Comparison of ENCODE assay signal across 20 mouse cellular contexts in the genomic region with DNA sequence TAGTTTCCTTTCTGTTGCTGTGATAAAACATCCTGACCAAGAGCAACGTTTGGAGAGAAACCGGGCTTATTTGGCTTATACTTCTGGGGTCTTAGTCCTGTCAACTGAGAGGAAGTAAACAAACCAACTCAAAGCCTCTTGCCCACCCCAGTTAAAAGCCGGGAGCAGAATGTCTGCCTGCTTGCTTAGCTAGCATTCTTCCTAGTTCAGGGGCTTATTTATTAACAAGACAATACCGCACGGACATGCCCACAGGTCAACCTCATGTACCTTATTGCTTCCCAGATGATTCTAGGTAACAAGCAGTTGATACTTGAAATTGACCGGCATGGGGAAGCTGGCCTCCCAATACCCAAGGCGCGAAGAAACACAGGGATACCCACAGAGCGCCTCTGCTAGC. TPM values are rescaled to one million over a fixed set of nuclear protein-coding genes. Genes with fewer than 3 reads are reported as not detected.
DNase-seq lines count a peak whose midpoint lies in the region; ATAC-seq and TF ChIP-seq lines count a peak whose summit lies in the region.
"Had no signal": no experiment of that assay in that cellular context is flagged by ENCODE, and none has a peak within 500 bp of the region (broad histone marks: within the 10 kb centered on the region; RNA-seq: fewer than 3 reads in every experiment).

No protein-coding gene starts in this region.

- no peak overlapping the region for H3K9ac ChIP-seq in heart, embryonic 13.5 days
- no peak overlapping the region for H3K9ac ChIP-seq in kidney, embryonic 14.5 days (ENCODE audit: low read depth, low read length)
- H3K9ac ChIP-seq in kidney, embryonic 16.5 days (replicated peaks; ENCODE audit: low read length), result no peak overlapping the region
- H3K9ac ChIP-seq: limb, embryonic 12.5 days; liver, embryonic 15.5 days had no signal

- no peak for TF ChIP-seq CTCF in E14TG2a.4 (conservative IDR thresholded peaks at IDR 0.05; ENCODE audit: low read length)

- peaks cover 91% of the 10 kb centered on the region for H3K27me3 ChIP-seq in heart, embryonic 13.5 days (replicated peaks)
- peaks cover 42% of the 10 kb centered on the region for H3K27me3 ChIP-seq in kidney, embryonic 14.5 days (ENCODE audit: control insufficient read depth, insufficient read depth, low read length)
- peaks cover 57% of the 10 kb centered on the region for H3K27me3 ChIP-seq in kidney, embryonic 16.5 days (ENCODE audit: insufficient read depth, low read length)
- H3K27me3 ChIP-seq in E14TG2a.4 (ENCODE audit: insufficient read depth, low read length), result no peaks in the 10 kb centered on the region
- peaks cover 91% of the 10 kb centered on the region for H3K27me3 ChIP-seq in embryonic facial prominence, embryonic 10.5 days (replicated peaks; ENCODE audit: low read depth, poor library complexity, severe bottlenecking)

- DNase-seq in heart, postnatal 4 days, result no peak
- DNase-seq in embryonic facial prominence, embryonic 10.5 days (ENCODE audit: low spot score), result no peak
- DNase-seq in cerebellum, postnatal 4 days (ENCODE audit: low spot score in 2 of 2), result no peak
- DNase-seq in embryo, embryonic 9.5 days (ENCODE audit: extremely low spot score), result no peak
- DNase-seq: cerebellum, adult 11 months; lung, postnatal 14 days; right cerebral cortex, postnatal 4 days; thymus, postnatal 36 days had no signal

- no peak for ATAC-seq in heart, embryonic 13.5 days (ENCODE audit: extremely low read depth, insufficient number of reproducible peaks, low FRiP score, low TSS enrichment)
- no peak for ATAC-seq in kidney, embryonic 14.5 days (ENCODE audit: low FRiP score, low TSS enrichment)
- no peak for ATAC-seq in kidney, embryonic 16.5 days (ENCODE audit: low FRiP score, low TSS enrichment)

- WGBS in heart, embryonic 13.5 days, result 31% methylated on average over 9 of the region's 9 CpGs
- 40% methylated on average over 9 of the region's 9 CpGs for WGBS in kidney, embryonic 14.5 days
- 33% methylated on average over 9 of the region's 9 CpGs for WGBS in kidney, embryonic 16.5 days
- 34% methylated on average over 9 of the region's 9 CpGs for WGBS in embryonic facial prominence, embryonic 10.5 days

- 0 out of 2 replicates have a peak overlapping the region, but pooled peaks have one; percentile 42 for H3K4me3 ChIP-seq in heart, embryonic 13.5 days
- H3K4me3 ChIP-seq in kidney, embryonic 14.5 days (ENCODE audit: low read length), result 0 out of 2 replicates have a peak overlapping the region, but pooled peaks have one; percentile 22
- no peak overlapping the region; the same call in 1 of the 2 replicates for H3K4me3 ChIP-seq in kidney, embryonic 16.5 days (ENCODE audit: low read length)
- H3K4me3 ChIP-seq in E14TG2a.4 (replicated peaks; ENCODE audit: low read length), result peak overlapping the region; percentile 78
- peak overlapping the region; percentile 50 for H3K4me3 ChIP-seq in embryonic facial prominence, embryonic 10.5 days
- H3K4me3 ChIP-seq: left cerebral cortex, adult 2 months; liver, embryonic 15.5 days had no signal

- H3K4me2 ChIP-seq in heart, embryonic 13.5 days, result peak overlapping the region; percentile 63; the same call in 1 of the 2 replicates
- no peak overlapping the region; the same call in 1 of the 2 replicates for H3K4me2 ChIP-seq in kidney, embryonic 14.5 days (replicated peaks; ENCODE audit: low read depth, low read length)
- no peak overlapping the region; the same call in 1 of the 2 replicates for H3K4me2 ChIP-seq in kidney, embryonic 16.5 days (replicated peaks; ENCODE audit: low read depth, low read length)
- H3K4me2 ChIP-seq: liver, embryonic 15.5 days had no signal

- no peaks in the 10 kb centered on the region for H3K36me3 ChIP-seq in heart, embryonic 13.5 days
- no peaks in the 10 kb centered on the region for H3K36me3 ChIP-seq in kidney, embryonic 14.5 days (ENCODE audit: control insufficient read depth, insufficient read depth, low read length)
- H3K36me3 ChIP-seq in kidney, embryonic 16.5 days (ENCODE audit: insufficient read depth, low read length), result no peaks in the 10 kb centered on the region
- H3K36me3 ChIP-seq in E14TG2a.4 (ENCODE audit: insufficient read depth, low read length), result peaks cover 52% of the 10 kb centered on the region
- H3K36me3 ChIP-seq in embryonic facial prominence, embryonic 10.5 days (replicated peaks), result no peaks in the 10 kb centered on the region
- H3K36me3 ChIP-seq: limb, embryonic 12.5 days; liver, embryonic 15.5 days; neural tube, embryonic 12.5 days had no signal

- H3K9me3 ChIP-seq in heart, embryonic 13.5 days, result peaks cover 12% of the 10 kb centered on the region
- no peaks in the 10 kb centered on the region for H3K9me3 ChIP-seq in kidney, embryonic 14.5 days (ENCODE audit: control insufficient read depth, low read length)
- peaks cover 3% of the 10 kb centered on the region; the same call in 1 of the 2 replicates for H3K9me3 ChIP-seq in kidney, embryonic 16.5 days (ENCODE audit: low read length)
- no peaks in the 10 kb centered on the region for H3K9me3 ChIP-seq in E14TG2a.4 (ENCODE audit: low read length)
- peaks cover 3% of the 10 kb centered on the region for H3K9me3 ChIP-seq in embryonic facial prominence, embryonic 10.5 days
- H3K9me3 ChIP-seq: liver, embryonic 15.5 days; neural tube, embryonic 12.5 days had no signal

- H3K4me1 ChIP-seq in heart, embryonic 13.5 days, result peaks cover 15% of the 10 kb centered on the region
- peaks cover 5% of the 10 kb centered on the region; the same call in 1 of the 2 replicates for H3K4me1 ChIP-seq in kidney, embryonic 14.5 days (ENCODE audit: control insufficient read depth, insufficient read depth, low read length)
- peaks cover 20% of the 10 kb centered on the region for H3K4me1 ChIP-seq in kidney, embryonic 16.5 days (ENCODE audit: insufficient read depth, low read length)
- H3K4me1 ChIP-seq in E14TG2a.4 (replicated peaks; ENCODE audit: low read depth, low read length), result peaks cover 87% of the 10 kb centered on the region
- peaks cover 21% of the 10 kb centered on the region for H3K4me1 ChIP-seq in embryonic facial prominence, embryonic 10.5 days
- H3K4me1 ChIP-seq: liver, embryonic 15.5 days had no signal

- no peak overlapping the region for H3K27ac ChIP-seq in heart, embryonic 13.5 days (replicated peaks)
- no peak overlapping the region for H3K27ac ChIP-seq in kidney, embryonic 14.5 days (ENCODE audit: low read depth, low read length)
- no peak overlapping the region for H3K27ac ChIP-seq in kidney, embryonic 16.5 days (ENCODE audit: low read length)
- no peak overlapping the region for H3K27ac ChIP-seq in embryonic facial prominence, embryonic 10.5 days (replicated peaks)
- H3K27ac ChIP-seq: gastrocnemius, adult 2 months; left cerebral cortex, adult 2 months; limb, embryonic 12.5 days; liver, embryonic 15.5 days; neural tube, embryonic 12.5 days had no signal

RNA-seq across cellular contexts. Expression of gene Aym1, which starts 20.8 kb away (rescaled TPM):
- polyA plus RNA-seq in heart, embryonic 13.5 days (2015; fragmentation: Nextera tagmentation; extraction: Ambion mirVana), result not detected in 2 replicates
- not detected for total RNA-seq in heart, postnatal 4 days (2021)
- not detected in 2 replicates for polyA plus RNA-seq in kidney, embryonic 14.5 days (2014; fragmentation: Nextera tagmentation; extraction: Ambion mirVana)
- polyA plus RNA-seq in kidney, embryonic 16.5 days (2015; fragmentation: Nextera tagmentation; extraction: Ambion mirVana), result not detected in 2 replicates
- not detected in 2 replicates for polyA plus RNA-seq in embryonic facial prominence, embryonic 10.5 days (2016; fragmentation: Nextera tagmentation; extraction: Ambion mirVana)
- total RNA-seq: common myeloid progenitor, adult 5-6 weeks; gastrocnemius, adult 2 months; left cerebral cortex, adult 2 months had no signal
- polyA plus RNA-seq: heart, postnatal 0 days; large intestine, adult 2 months; limb, embryonic 12.5 days; liver, embryonic 15.5 days; neural tube, embryonic 12.5 days had no signal

RNA-seq across cellular contexts. Expression of gene Sgsm1, which starts 25.7 kb away (rescaled TPM):
- polyA plus RNA-seq in heart, embryonic 13.5 days (2015; fragmentation: Nextera tagmentation; extraction: Ambion mirVana), result 1.5 TPM in 2 replicates
- under 1 TPM; 0.77 to 0.86 TPM for total RNA-seq in heart, postnatal 4 days (2021)
- 3.9 and 5.0 TPM in 2 replicates for polyA plus RNA-seq in kidney, embryonic 14.5 days (2014; fragmentation: Nextera tagmentation; extraction: Ambion mirVana)
- polyA plus RNA-seq in kidney, embryonic 16.5 days (2015; fragmentation: Nextera tagmentation; extraction: Ambion mirVana), result 6.1 and 8.1 TPM in 2 replicates
- polyA plus RNA-seq in embryonic facial prominence, embryonic 10.5 days (2016; fragmentation: Nextera tagmentation; extraction: Ambion mirVana), result 15.1 and 18.0 TPM in 2 replicates
